ENCODE assay signal across 8 mouse cellular contexts in the genomic region with DNA sequence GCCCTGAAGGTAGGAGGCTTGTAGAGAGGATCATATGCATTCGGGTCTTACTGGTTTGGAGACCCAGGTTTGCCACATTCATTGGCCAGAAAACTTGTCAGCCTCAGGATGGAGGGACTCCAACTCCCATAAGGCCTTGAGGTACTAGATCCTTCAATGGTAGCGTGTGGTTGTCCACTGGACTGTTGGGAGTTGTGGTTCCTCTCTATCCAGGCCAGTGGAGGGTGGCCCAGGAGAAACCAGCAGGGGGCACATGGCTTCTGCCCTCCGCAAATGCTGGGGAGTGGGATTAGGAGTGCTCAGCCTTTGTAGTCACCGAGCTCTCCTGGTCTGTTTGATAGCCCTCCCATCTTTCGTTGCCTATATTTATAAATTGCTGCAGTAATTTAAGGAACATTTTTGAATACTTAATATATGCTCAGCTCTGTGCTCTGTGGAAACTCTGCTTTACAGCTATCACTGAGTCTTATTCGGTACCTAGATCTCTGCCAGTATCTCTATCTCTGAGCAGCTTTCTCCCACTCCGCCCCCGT. TPM values are rescaled to one million over a fixed set of nuclear protein-coding genes. Genes with fewer than 3 reads are reported as not detected.
DNase-seq lines count a peak whose midpoint lies in the region; ATAC-seq and TF ChIP-seq lines count a peak whose summit lies in the region.

No protein-coding gene starts in this region.

- peak overlapping the region; percentile 92 for H3K4me2 ChIP-seq in heart, embryonic 16.5 days (ENCODE audit: low read depth, low read length)
- H3K4me2 ChIP-seq in liver, embryonic 15.5 days, result peak overlapping the region; percentile 83
- peak overlapping the region; percentile 90 for H3K4me2 ChIP-seq in neural tube, embryonic 11.5 days (ENCODE audit: low read depth)
- peak overlapping the region; percentile 76 for H3K4me2 ChIP-seq in stomach, embryonic 15.5 days

- DNase-seq in forebrain, embryonic 10.5 days (ENCODE audit: extremely low spot score, low spot score), result peak; percentile 80
- peak; percentile 79 to 87 for DNase-seq in kidney, postnatal 25 days
- peak; percentile 85 for DNase-seq in neural tube, embryonic 11.5 days (ENCODE audit: low spot score)

- H3K9ac ChIP-seq in heart, embryonic 16.5 days (ENCODE audit: low read length), result peak overlapping the region; percentile 58
- H3K9ac ChIP-seq in liver, embryonic 15.5 days, result peak overlapping the region; percentile 16; the same call in 1 of the 2 replicates
- H3K9ac ChIP-seq in neural tube, embryonic 11.5 days (ENCODE audit: low read length), result peak overlapping the region; percentile 26
- H3K9ac ChIP-seq in stomach, embryonic 15.5 days, result no peak overlapping the region

- ATAC-seq in heart, embryonic 16.5 days (replicated peaks; ENCODE audit: extremely low read depth, insufficient read depth, low FRiP score), result peak; percentile 86
- ATAC-seq in liver, embryonic 15.5 days (ENCODE audit: insufficient read depth), result peak; percentile 80
- ATAC-seq in neural tube, embryonic 11.5 days (ENCODE audit: insufficient read depth, low FRiP score, low TSS enrichment), result peak; percentile 72
- ATAC-seq in stomach, embryonic 15.5 days (ENCODE audit: insufficient read depth, low FRiP score, low read depth), result peak; percentile 86

- peaks cover 41% of the 10 kb centered on the region for H3K27me3 ChIP-seq in E14TG2a.4 (ENCODE audit: insufficient read depth, low read length)
- H3K27me3 ChIP-seq in forebrain, embryonic 10.5 days (ENCODE audit: poor library complexity, severe bottlenecking), result no peaks in the 10 kb centered on the region
- no peaks in the 10 kb centered on the region; the same call in 1 of the 2 replicates for H3K27me3 ChIP-seq in heart, embryonic 16.5 days (ENCODE audit: control insufficient read depth, insufficient read depth, low read length)
- H3K27me3 ChIP-seq in liver, embryonic 15.5 days, result peaks cover 44% of the 10 kb centered on the region
- no peaks in the 10 kb centered on the region for H3K27me3 ChIP-seq in neural tube, embryonic 11.5 days (ENCODE audit: control insufficient read depth, insufficient read depth, low read length)
- no peaks in the 10 kb centered on the region for H3K27me3 ChIP-seq in stomach, embryonic 15.5 days (replicated peaks)

- H3K9me3 ChIP-seq in E14TG2a.4 (ENCODE audit: low read length), result no peaks in the 10 kb centered on the region
- H3K9me3 ChIP-seq in forebrain, embryonic 10.5 days, result no peaks in the 10 kb centered on the region
- H3K9me3 ChIP-seq in heart, embryonic 16.5 days (replicated peaks; ENCODE audit: control insufficient read depth, low read length), result no peaks in the 10 kb centered on the region
- H3K9me3 ChIP-seq in liver, embryonic 15.5 days (replicated peaks), result no peaks in the 10 kb centered on the region
- no peaks in the 10 kb centered on the region for H3K9me3 ChIP-seq in neural tube, embryonic 11.5 days (ENCODE audit: control insufficient read depth, low read length)
- no peaks in the 10 kb centered on the region for H3K9me3 ChIP-seq in stomach, embryonic 15.5 days

- H3K4me3 ChIP-seq in E14TG2a.4 (replicated peaks; ENCODE audit: low read length), result peak overlapping the region; percentile 89
- H3K4me3 ChIP-seq in brown adipose tissue, adult 24 weeks (ENCODE audit: insufficient read depth, low read depth, low read length), result peak overlapping the region; percentile 61
- peak overlapping the region; percentile 77 for H3K4me3 ChIP-seq in forebrain, embryonic 10.5 days
- peak overlapping the region; percentile 65 for H3K4me3 ChIP-seq in heart, embryonic 16.5 days (ENCODE audit: low read length)
- H3K4me3 ChIP-seq in liver, embryonic 15.5 days (replicated peaks), result peak overlapping the region; percentile 65
- H3K4me3 ChIP-seq in neural tube, embryonic 11.5 days (ENCODE audit: low read depth, low read length), result peak overlapping the region; percentile 27
- peak overlapping the region; percentile 54 for H3K4me3 ChIP-seq in stomach, embryonic 15.5 days (replicated peaks)

- H3K4me1 ChIP-seq in E14TG2a.4 (replicated peaks; ENCODE audit: low read depth, low read length), result peaks cover 51% of the 10 kb centered on the region
- H3K4me1 ChIP-seq in brown adipose tissue, adult 24 weeks (ENCODE audit: control insufficient read depth, insufficient read depth, insufficient read length, low read length), result no peaks in the 10 kb centered on the region
- H3K4me1 ChIP-seq in forebrain, embryonic 10.5 days, result peaks cover 97% of the 10 kb centered on the region
- H3K4me1 ChIP-seq in heart, embryonic 16.5 days (ENCODE audit: control insufficient read depth, insufficient read depth, low read length), result peaks cover 43% of the 10 kb centered on the region
- peaks cover 47% of the 10 kb centered on the region for H3K4me1 ChIP-seq in liver, embryonic 15.5 days (replicated peaks)
- H3K4me1 ChIP-seq in neural tube, embryonic 11.5 days (ENCODE audit: control insufficient read depth, insufficient read depth, low read length), result peaks cover 29% of the 10 kb centered on the region
- H3K4me1 ChIP-seq in stomach, embryonic 15.5 days, result peaks cover 38% of the 10 kb centered on the region

- no peak overlapping the region for H3K27ac ChIP-seq in brown adipose tissue, adult 24 weeks (replicated peaks; ENCODE audit: low read depth, low read length)
- peak overlapping the region; percentile 96 for H3K27ac ChIP-seq in forebrain, embryonic 10.5 days
- H3K27ac ChIP-seq in heart, embryonic 16.5 days (ENCODE audit: low read length), result peak overlapping the region; percentile 70
- H3K27ac ChIP-seq in liver, embryonic 15.5 days (replicated peaks), result peak overlapping the region; percentile 60
- H3K27ac ChIP-seq in neural tube, embryonic 11.5 days (ENCODE audit: low read depth, low read length), result peak overlapping the region; percentile 69
- peak overlapping the region; percentile 70 for H3K27ac ChIP-seq in stomach, embryonic 15.5 days

- TF ChIP-seq CTCF in E14TG2a.4 (conservative IDR thresholded peaks at IDR 0.05; ENCODE audit: low read length), result no peak

- no peaks in the 10 kb centered on the region for H3K36me3 ChIP-seq in E14TG2a.4 (ENCODE audit: insufficient read depth, low read length)
- no peaks in the 10 kb centered on the region for H3K36me3 ChIP-seq in forebrain, embryonic 10.5 days (replicated peaks)
- no peaks in the 10 kb centered on the region for H3K36me3 ChIP-seq in heart, embryonic 16.5 days (ENCODE audit: control insufficient read depth, insufficient read depth)
- H3K36me3 ChIP-seq in liver, embryonic 15.5 days (replicated peaks), result no peaks in the 10 kb centered on the region
- no peaks in the 10 kb centered on the region for H3K36me3 ChIP-seq in neural tube, embryonic 11.5 days (ENCODE audit: control insufficient read depth, insufficient read depth, low read length)
- H3K36me3 ChIP-seq in stomach, embryonic 15.5 days, result no peaks in the 10 kb centered on the region

- WGBS in forebrain, embryonic 10.5 days, result under 1% methylated on average over 8 of the region's 8 CpGs
- WGBS in heart, embryonic 16.5 days, result under 1% methylated on average over 8 of the region's 8 CpGs
- WGBS in liver, embryonic 15.5 days (ENCODE audit: insufficient replicate concordance), result 0% methylated on average over 8 of the region's 8 CpGs
- under 1% methylated on average over 8 of the region's 8 CpGs for WGBS in neural tube, embryonic 11.5 days
- WGBS in stomach, embryonic 15.5 days, result under 1% methylated on average over 8 of the region's 8 CpGs

RNA-seq across cellular contexts. Expression of a gene that starts 4.1 kb away (rescaled TPM):
- polyA plus RNA-seq in brown adipose tissue, adult 24 weeks (2012; ENCODE audit: insufficient read depth, insufficient read length, missing spikeins), result 2.4 and 2.7 TPM in 2 replicates
- 13.8 and 15.5 TPM in 2 replicates for polyA plus RNA-seq in forebrain, embryonic 10.5 days (2016; fragmentation: Nextera tagmentation; extraction: Ambion mirVana)
- 4.6 and 4.7 TPM in 2 replicates for polyA plus RNA-seq in heart, embryonic 16.5 days (2015; fragmentation: Nextera tagmentation; extraction: Ambion mirVana)
- 0.63 and 0.93 TPM in 2 replicates for polyA plus RNA-seq in liver, embryonic 15.5 days (2015; fragmentation: Nextera tagmentation; extraction: Ambion mirVana)
- 14.6 and 15.0 TPM in 2 replicates for polyA plus RNA-seq in neural tube, embryonic 11.5 days (2014; fragmentation: Nextera tagmentation; extraction: Ambion mirVana)
- polyA plus RNA-seq in stomach, embryonic 15.5 days (2015; fragmentation: Nextera tagmentation; extraction: Ambion mirVana), result 8.2 and 9.7 TPM in 2 replicates

RNA-seq across cellular contexts. Expression of a gene that starts 5.6 kb away (rescaled TPM):
- polyA plus RNA-seq in brown adipose tissue, adult 24 weeks (2012; ENCODE audit: insufficient read depth, insufficient read length, missing spikeins), result 1,981 and 2,287 TPM in 2 replicates
- polyA plus RNA-seq in forebrain, embryonic 10.5 days (2016; fragmentation: Nextera tagmentation; extraction: Ambion mirVana), result 41.0 and 44.1 TPM in 2 replicates
- polyA plus RNA-seq in heart, embryonic 16.5 days (2015; fragmentation: Nextera tagmentation; extraction: Ambion mirVana), result 276 and 298 TPM in 2 replicates
- polyA plus RNA-seq in liver, embryonic 15.5 days (2015; fragmentation: Nextera tagmentation; extraction: Ambion mirVana), result 111 and 124 TPM in 2 replicates
- 49.3 and 54.1 TPM in 2 replicates for polyA plus RNA-seq in neural tube, embryonic 11.5 days (2014; fragmentation: Nextera tagmentation; extraction: Ambion mirVana)
- polyA plus RNA-seq in stomach, embryonic 15.5 days (2015; fragmentation: Nextera tagmentation; extraction: Ambion mirVana), result 84.8 and 95.4 TPM in 2 replicates

RNA-seq across cellular contexts. Expression of a gene that starts 20.4 kb away (rescaled TPM):
- 2.6 and 4.9 TPM in 2 replicates for polyA plus RNA-seq in brown adipose tissue, adult 24 weeks (2012; ENCODE audit: insufficient read depth, insufficient read length, missing spikeins)
- polyA plus RNA-seq in forebrain, embryonic 10.5 days (2016; fragmentation: Nextera tagmentation; extraction: Ambion mirVana), result 44.3 and 51.6 TPM in 2 replicates
- polyA plus RNA-seq in heart, embryonic 16.5 days (2015; fragmentation: Nextera tagmentation; extraction: Ambion mirVana), result 17.1 and 19.2 TPM in 2 replicates
- 5.3 and 5.5 TPM in 2 replicates for polyA plus RNA-seq in liver, embryonic 15.5 days (2015; fragmentation: Nextera tagmentation; extraction: Ambion mirVana)
- polyA plus RNA-seq in neural tube, embryonic 11.5 days (2014; fragmentation: Nextera tagmentation; extraction: Ambion mirVana), result 35.8 and 39.0 TPM in 2 replicates
- polyA plus RNA-seq in stomach, embryonic 15.5 days (2015; fragmentation: Nextera tagmentation; extraction: Ambion mirVana), result 31.9 and 33.9 TPM in 2 replicates

RNA-seq across cellular contexts. Expression of a gene that starts 25.2 kb away (rescaled TPM):
- polyA plus RNA-seq in brown adipose tissue, adult 24 weeks (2012; ENCODE audit: insufficient read depth, insufficient read length, missing spikeins), result 24.2 and 26.4 TPM in 2 replicates
- 94.5 and 96.2 TPM in 2 replicates for polyA plus RNA-seq in forebrain, embryonic 10.5 days (2016; fragmentation: Nextera tagmentation; extraction: Ambion mirVana)
- 42.0 and 43.9 TPM in 2 replicates for polyA plus RNA-seq in heart, embryonic 16.5 days (2015; fragmentation: Nextera tagmentation; extraction: Ambion mirVana)
- 23.1 and 24.0 TPM in 2 replicates for polyA plus RNA-seq in liver, embryonic 15.5 days (2015; fragmentation: Nextera tagmentation; extraction: Ambion mirVana)
- 54.4 and 57.6 TPM in 2 replicates for polyA plus RNA-seq in neural tube, embryonic 11.5 days (2014; fragmentation: Nextera tagmentation; extraction: Ambion mirVana)
- polyA plus RNA-seq in stomach, embryonic 15.5 days (2015; fragmentation: Nextera tagmentation; extraction: Ambion mirVana), result 59.4 and 61.8 TPM in 2 replicates

RNA-seq across cellular contexts. Expression of a gene that starts 29.9 kb away (rescaled TPM):
- polyA plus RNA-seq in brown adipose tissue, adult 24 weeks (2012; ENCODE audit: insufficient read depth, insufficient read length, missing spikeins), result 576 and 663 TPM in 2 replicates
- polyA plus RNA-seq in forebrain, embryonic 10.5 days (2016; fragmentation: Nextera tagmentation; extraction: Ambion mirVana), result 318 and 331 TPM in 2 replicates
- 421 and 428 TPM in 2 replicates for polyA plus RNA-seq in heart, embryonic 16.5 days (2015; fragmentation: Nextera tagmentation; extraction: Ambion mirVana)
- 252 and 262 TPM in 2 replicates for polyA plus RNA-seq in liver, embryonic 15.5 days (2015; fragmentation: Nextera tagmentation; extraction: Ambion mirVana)
- polyA plus RNA-seq in neural tube, embryonic 11.5 days (2014; fragmentation: Nextera tagmentation; extraction: Ambion mirVana), result 530 and 552 TPM in 2 replicates
- polyA plus RNA-seq in stomach, embryonic 15.5 days (2015; fragmentation: Nextera tagmentation; extraction: Ambion mirVana), result 459 and 473 TPM in 2 replicates

Comparison
In these comparisons a context has a peak if more than half of its experiments do, and no peak if none do; other contexts are left out.
1. H3K4me3 ChIP-seq: peak in every context shown above with its lines; median percentile 89 in E14TG2a.4; 77 in forebrain, embryonic 10.5 days; 65 in heart, embryonic 16.5 days; 65 in liver, embryonic 15.5 days; 61 in brown adipose tissue, adult 24 weeks; 54 in stomach, embryonic 15.5 days; 27 in neural tube, embryonic 11.5 days.